Mouse (Mus musculus) forebrain, embryonic 16.5 days (tissue): ENCODE results near the gene Inpp5a. TPM values are rescaled to one million over a fixed set of nuclear protein-coding genes. Genes with fewer than 3 reads are reported as not detected.
"Not testable (repeated sequence)": the region's sequence is repeated elsewhere in the genome, so short reads cannot be mapped to it uniquely, and the experiment has no call there.

Experiments
- ATAC-seq: fragments of 200-750 bp; cut with Nextera tagmentation; 2 replicates; pipeline ENCODE4 v1.8.0; 2017; ENCODE audit warnings: mild to moderate bottlenecking, moderate library complexity
- H3K27ac ChIP-seq: fragments of 300-500 bp; sonication (generic); 2 replicates; pipeline ENCODE4 v1.5.1; 2014; ENCODE audit warnings: low read length, control low read depth
- H3K27me3 ChIP-seq: fragments of 300-500 bp; sonication (generic); replicated peaks from 2 replicates; pipeline ENCODE4 v1.6.1; 2014; ENCODE audit warnings: low read length; ENCODE audit not compliant: control insufficient read depth, insufficient read depth
- H3K36me3 ChIP-seq: fragments of 300-500 bp; sonication (generic); 2 replicates; pipeline ENCODE4 v1.6.1; 2014; ENCODE audit not compliant: control insufficient read depth, insufficient read depth
- H3K4me1 ChIP-seq: fragments of 300-500 bp; sonication (generic); replicated peaks from 2 replicates; pipeline ENCODE4 v1.6.1; 2014; ENCODE audit warnings: low read length; ENCODE audit not compliant: control insufficient read depth, insufficient read depth
- H3K4me2 ChIP-seq: fragments of 300-500 bp; sonication (generic); 2 replicates; pipeline ENCODE4 v1.6.1; 2014; ENCODE audit warnings: mild to moderate bottlenecking, low read length, control low read depth
- H3K4me3 ChIP-seq: fragments of 300-500 bp; sonication (generic); replicated peaks from 2 replicates; pipeline ENCODE4 v1.5.1; 2014; ENCODE audit warnings: mild to moderate bottlenecking, low read length, control low read depth
- H3K9ac ChIP-seq: fragments of 300-500 bp; sonication (generic); replicated peaks from 2 replicates; pipeline ENCODE4 v1.6.1; 2014; ENCODE audit warnings: low read depth, low read length, control low read depth
- H3K9me3 ChIP-seq: fragments of 300-500 bp; sonication (generic); 2 replicates; pipeline ENCODE4 v1.6.1; 2016; ENCODE audit warnings: low read length; ENCODE audit not compliant: control insufficient read depth
- whole genome bisulfite sequencing: fragments of 180-500 bp; shearing (Covaris S2); extraction: QIAGEN DNeasy Blood & Tissue Kit; methylation state at CpG from one replicate; pipeline ENCODE4 v1.1.7; 2014; 5-methylcytosine and 5-hydroxymethylcytosine counted together
- polyA plus RNA-seq: library from polyadenylated mRNA; unstranded; fragments of >200 nt; fragmentation: Nextera tagmentation; extraction: Ambion mirVana; gene quantifications from 2 replicates; pipeline ENCODE4 v1.2.1, GENCODE M21; 2015

The Inpp5a gene
- polyA plus RNA-seq, 1 experiment from 2014 or later = 11.2 TPM

DNA sequence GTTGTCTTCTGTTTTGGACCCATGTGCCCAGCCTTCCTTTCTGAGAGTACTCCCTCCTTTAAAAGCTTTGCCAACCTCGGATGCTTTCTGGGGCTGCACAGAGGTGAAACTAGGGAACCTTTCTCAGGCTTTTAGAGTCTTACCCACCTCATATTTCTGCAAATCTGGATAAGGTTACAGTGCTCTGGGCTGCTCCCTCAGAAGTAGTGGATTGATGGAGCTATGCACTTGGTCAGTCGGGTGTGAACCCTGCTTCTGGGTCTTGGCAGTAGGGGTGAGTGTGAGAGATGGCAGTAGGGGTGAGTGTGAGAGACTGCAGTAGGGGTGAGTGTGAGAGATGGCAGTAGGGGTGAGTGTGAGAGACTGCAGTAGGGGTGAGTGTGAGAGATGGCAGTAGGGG, 46.0 kb downstream of the Inpp5a start:
- H3K4me3 ChIP-seq, H3K27ac ChIP-seq, H3K9ac ChIP-seq, H3K36me3 ChIP-seq, H3K4me2 ChIP-seq, H3K27me3 ChIP-seq, ATAC-seq, H3K9me3 ChIP-seq, H3K4me1 ChIP-seq: not testable (repeated sequence)
- WGBS = 89% methylated on average over 2 of the region's 2 CpGs

DNA sequence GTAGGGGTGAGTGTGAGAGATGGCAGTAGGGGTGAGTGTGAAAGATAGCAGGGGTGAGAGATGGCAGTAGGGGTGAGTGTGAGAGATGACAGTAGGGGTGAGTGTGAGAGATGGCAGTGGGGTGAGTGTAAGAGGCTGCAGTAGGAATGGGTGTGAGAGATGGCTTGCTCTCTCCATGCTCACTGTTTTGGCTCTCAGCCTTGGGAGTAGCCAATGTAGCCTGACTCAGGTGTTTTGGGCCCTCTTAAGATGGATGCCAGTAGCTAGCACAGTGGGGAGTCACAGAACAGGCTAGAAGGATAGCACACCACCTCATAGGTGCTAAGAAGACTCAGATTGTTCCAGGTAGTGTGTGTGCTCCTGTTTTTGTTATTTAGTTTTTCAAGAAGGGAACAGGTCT, 46.8 kb downstream of the Inpp5a start:
- H3K9me3 ChIP-seq = no peaks in the 10 kb centered on the region
- no peaks in the 10 kb centered on the region for H3K36me3 ChIP-seq
- H3K27ac ChIP-seq = no peak overlapping the region
- H3K4me3 ChIP-seq = no peak overlapping the region
- H3K4me2 ChIP-seq = no peak overlapping the region
- peaks cover 6% of the 10 kb centered on the region; the same call in 1 of the 2 replicates for H3K4me1 ChIP-seq
- H3K9ac ChIP-seq = no peak overlapping the region
- no peak for ATAC-seq
- H3K27me3 ChIP-seq = no peaks in the 10 kb centered on the region

DNA sequence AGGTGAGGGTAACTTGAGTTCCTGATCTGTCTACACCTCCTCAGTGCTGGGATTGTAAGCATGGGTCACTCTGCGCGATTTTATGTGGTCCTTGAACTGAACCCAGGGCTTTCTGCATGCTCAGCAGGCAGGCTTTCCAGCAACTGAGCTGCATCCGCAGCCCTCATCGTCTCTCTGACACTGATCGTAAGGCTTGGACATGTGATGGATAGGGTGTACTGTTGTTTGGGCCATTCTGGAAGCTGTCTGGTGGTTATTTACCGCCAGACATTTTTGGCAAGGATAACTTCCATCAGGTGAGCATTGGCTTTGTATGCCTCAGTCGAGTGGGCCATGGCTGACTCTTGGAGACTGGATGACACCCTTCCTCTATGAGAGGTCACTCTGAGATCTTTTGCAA, 48.0 kb downstream of the Inpp5a start:
- Histone ChIP-seq H3K4me2 (no peak overlapping the region), H3K36me3 (no peaks in the 10 kb centered on the region), H3K27me3 (no peaks in the 10 kb centered on the region), H3K27ac (no peak overlapping the region), H3K4me1 (peaks cover 10% of the 10 kb centered on the region; the same call in 1 of the 2 replicates), H3K9ac (no peak overlapping the region), H3K4me3 (no peak overlapping the region), H3K9me3 (no peaks in the 10 kb centered on the region)
- no peak for ATAC-seq
- 89% methylated on average over 7 of the region's 7 CpGs for WGBS

DNA sequence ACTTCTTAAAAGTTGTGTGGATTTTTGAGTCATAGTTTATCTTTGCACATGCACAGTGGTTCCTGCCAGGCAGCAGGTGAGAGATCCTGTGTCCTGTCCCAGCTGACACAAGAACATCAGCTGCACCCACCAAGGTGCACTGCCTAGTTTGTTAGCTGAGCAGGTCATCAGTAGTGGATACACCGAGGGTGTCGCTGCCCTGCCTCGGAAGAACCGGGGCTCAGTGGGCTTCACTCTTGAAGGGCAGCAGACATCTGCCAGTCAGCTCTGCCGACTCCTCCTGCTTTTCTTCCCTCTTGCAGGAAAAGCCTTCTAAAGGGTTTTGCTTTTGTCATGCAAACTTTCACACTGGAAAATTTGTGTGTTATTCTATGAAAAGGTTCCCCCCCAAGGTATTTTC, 48.6 kb downstream of the Inpp5a start:
- Histone ChIP-seq H3K27me3 (no peaks in the 10 kb centered on the region), H3K9me3 (no peaks in the 10 kb centered on the region), H3K27ac (no peak overlapping the region), H3K36me3 (no peaks in the 10 kb centered on the region), H3K9ac (no peak overlapping the region), H3K4me2 (no peak overlapping the region), H3K4me1 (peaks cover 10% of the 10 kb centered on the region; the same call in 1 of the 2 replicates), H3K4me3 (no peak overlapping the region)
- WGBS = 74% methylated on average over 5 of the region's 5 CpGs
- no peak for ATAC-seq

DNA sequence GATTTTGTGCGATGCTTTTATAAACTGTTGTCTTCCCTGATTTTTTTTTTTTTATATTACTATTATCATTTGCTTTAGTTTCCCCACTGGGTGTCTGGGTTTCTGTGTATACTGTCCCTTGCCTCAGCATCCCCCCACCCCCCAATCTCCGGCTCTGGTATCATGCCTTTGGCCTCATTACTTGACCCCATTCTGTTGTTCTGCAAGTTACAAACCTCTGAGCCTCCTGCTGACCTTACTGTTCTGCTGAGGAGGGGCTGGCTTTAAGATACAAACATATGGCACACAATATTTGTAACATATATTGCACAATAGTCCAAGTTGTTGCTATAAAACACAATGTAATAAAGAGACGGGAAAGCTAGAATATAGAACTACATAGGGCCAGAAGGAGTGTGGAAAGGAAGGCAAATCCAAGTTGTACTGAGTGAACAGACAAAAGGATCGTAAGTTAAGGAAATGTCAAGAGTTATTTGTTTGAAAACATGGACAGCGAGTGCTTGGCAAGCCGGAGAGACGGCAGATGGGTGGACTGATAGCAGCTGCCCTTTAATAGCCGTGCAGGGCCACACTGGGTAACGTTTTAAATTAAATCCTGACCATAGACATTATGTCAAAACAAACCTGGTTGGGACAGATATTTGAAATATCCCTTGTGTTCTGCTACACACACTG, 49.2 kb downstream of the Inpp5a start:
- Histone ChIP-seq H3K4me2 (no peak overlapping the region), H3K9ac (no peak overlapping the region), H3K4me3 (no peak overlapping the region), H3K27ac (no peak overlapping the region), H3K4me1 (peaks cover 10% of the 10 kb centered on the region; the same call in 1 of the 2 replicates), H3K27me3 (no peaks in the 10 kb centered on the region), H3K36me3 (no peaks in the 10 kb centered on the region), H3K9me3 (no peaks in the 10 kb centered on the region)
- WGBS = 57% methylated on average over 9 of the region's 9 CpGs
- no peak for ATAC-seq

DNA sequence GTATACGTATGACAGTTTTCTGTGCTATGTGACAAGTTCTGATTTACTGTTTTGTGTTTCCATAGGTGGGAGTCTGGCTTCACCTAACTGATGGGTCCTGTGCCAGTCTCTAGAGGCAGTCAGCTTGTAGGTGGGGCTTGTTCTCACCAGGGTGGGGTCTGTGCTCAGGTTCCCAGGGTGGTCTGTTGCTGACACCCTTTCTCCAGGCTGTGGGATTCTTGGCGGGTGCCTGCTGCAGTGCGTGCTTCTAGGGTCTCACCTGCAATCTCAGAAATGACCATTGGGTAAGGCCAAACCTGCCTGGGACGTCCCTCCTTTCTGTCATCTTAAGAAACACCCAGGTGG, 49.7 kb downstream of the Inpp5a start:
- 82% methylated on average over 4 of the region's 4 CpGs for WGBS
- no peak overlapping the region for H3K9ac ChIP-seq
- no peaks in the 10 kb centered on the region for H3K27me3 ChIP-seq
- H3K4me1 ChIP-seq = peaks cover 10% of the 10 kb centered on the region; the same call in 1 of the 2 replicates
- no peaks in the 10 kb centered on the region for H3K36me3 ChIP-seq
- no peaks in the 10 kb centered on the region for H3K9me3 ChIP-seq
- H3K27ac ChIP-seq = no peak overlapping the region
- ATAC-seq = no peak
- H3K4me2 ChIP-seq = no peak overlapping the region
- no peak overlapping the region for H3K4me3 ChIP-seq

DNA sequence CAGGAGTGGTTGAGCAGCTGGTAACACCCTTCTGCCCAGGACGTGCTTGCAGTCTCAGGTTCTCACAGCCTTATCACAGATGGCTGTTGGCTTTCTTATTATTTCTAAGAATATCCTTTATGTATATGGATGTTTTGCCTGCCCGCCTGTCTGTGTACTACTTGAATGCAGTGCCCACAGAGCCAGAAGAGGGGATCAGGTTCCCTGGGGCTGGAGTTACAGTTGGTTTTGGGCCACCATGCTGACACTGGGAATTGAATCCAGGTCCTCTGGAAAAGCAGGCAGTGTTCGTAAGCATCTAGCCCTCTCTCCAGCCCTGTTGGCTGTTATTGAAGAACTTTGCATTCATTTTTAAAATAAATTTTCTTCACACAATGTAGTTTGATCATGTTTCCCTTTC, 50.1 kb downstream of the Inpp5a start:
- H3K4me3 ChIP-seq = no peak overlapping the region
- H3K9me3 ChIP-seq = no peaks in the 10 kb centered on the region
- no peaks in the 10 kb centered on the region for H3K27me3 ChIP-seq
- peaks cover 10% of the 10 kb centered on the region; the same call in 1 of the 2 replicates for H3K4me1 ChIP-seq
- no peak overlapping the region for H3K27ac ChIP-seq
- no peak overlapping the region for H3K9ac ChIP-seq
- no peak for ATAC-seq
- H3K36me3 ChIP-seq = no peaks in the 10 kb centered on the region
- WGBS = 58% methylated on average over 3 of the region's 3 CpGs
- H3K4me2 ChIP-seq = no peak overlapping the region

DNA sequence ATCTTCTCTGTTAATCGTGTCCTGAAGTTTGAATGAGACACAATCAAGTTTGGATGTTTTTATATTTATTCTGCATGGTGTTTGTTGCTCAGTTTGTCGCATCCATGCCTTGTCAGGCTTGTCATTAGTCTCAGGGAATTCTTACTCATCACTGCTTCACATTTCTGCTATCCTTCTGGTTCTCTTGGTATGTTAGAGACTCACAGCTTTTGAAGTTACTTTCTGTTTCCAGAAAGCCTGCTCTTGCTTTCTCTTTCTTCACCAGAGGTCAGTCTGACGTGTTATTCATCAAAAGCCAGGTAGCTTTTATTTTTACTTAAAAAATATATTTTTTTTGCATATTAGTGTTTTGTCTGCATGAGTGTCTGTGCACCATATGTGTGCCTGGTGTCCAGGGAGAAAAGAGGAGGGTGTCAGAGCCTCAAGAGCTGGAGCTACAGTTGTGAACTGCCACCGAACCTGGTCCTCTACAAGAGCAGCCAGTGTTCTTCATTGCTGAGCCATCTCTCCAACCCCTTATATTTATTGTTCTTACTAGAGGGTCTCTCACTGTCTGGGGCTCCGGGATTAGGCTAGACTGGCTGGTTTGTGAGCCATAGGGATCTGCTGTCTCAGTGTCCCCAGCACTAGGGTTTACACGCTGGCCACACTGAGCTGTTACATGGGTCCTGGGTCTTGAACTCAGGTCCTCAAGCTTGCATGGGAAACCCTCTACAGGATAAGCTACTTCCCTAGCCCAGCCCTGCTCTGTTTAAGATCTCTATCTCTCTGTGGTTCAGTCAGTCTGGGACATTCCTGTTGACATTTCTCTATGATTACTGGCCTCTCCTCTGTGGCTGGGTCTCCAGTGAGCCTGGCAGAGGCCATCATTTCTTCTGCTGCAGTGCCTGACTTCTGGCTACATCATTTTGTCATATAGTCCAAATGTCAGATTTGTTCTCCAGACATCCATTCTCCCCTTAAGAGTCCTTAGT, 51.3 kb downstream of the Inpp5a start:
- no peak for ATAC-seq
- no peak overlapping the region for H3K4me2 ChIP-seq
- no peaks in the 10 kb centered on the region for H3K36me3 ChIP-seq
- no peaks in the 10 kb centered on the region for H3K9me3 ChIP-seq
- H3K27ac ChIP-seq = no peak overlapping the region
- 82% methylated on average over 6 of the region's 6 CpGs for WGBS
- no peak overlapping the region for H3K4me3 ChIP-seq
- H3K27me3 ChIP-seq = no peaks in the 10 kb centered on the region
- H3K9ac ChIP-seq = no peak overlapping the region
- H3K4me1 ChIP-seq = peaks cover 10% of the 10 kb centered on the region; the same call in 1 of the 2 replicates

DNA sequence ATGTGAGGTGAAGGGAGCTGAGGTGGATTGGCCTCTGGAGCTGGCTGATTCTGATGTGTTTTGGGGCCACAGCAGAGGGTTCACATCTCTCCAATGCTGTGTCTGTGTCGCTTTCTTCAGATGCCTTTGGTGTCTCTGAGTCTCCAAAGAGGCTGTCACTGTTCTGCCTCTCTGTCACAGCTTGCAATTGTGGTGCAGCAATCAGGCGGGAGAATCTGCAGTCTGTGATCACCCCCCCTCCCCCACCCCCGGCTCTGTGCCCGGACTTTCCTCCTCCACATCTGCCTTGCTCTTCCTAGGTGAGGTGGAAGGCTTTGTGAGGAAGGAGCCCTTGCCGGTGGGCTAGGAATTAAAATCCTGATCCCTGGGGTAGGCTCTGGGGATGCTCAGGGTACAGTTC, 52.1 kb downstream of the Inpp5a start:
- Histone ChIP-seq H3K27me3 (no peaks in the 10 kb centered on the region), H3K9ac (no peak overlapping the region), H3K4me1 (peaks cover 10% of the 10 kb centered on the region; the same call in 1 of the 2 replicates), H3K27ac (no peak overlapping the region), H3K4me3 (no peak overlapping the region), H3K9me3 (no peaks in the 10 kb centered on the region), H3K4me2 (no peak overlapping the region), H3K36me3 (no peaks in the 10 kb centered on the region)
- 16% methylated on average over 5 of the region's 5 CpGs for WGBS
- no peak for ATAC-seq
